Mouse (Mus musculus) WW6 (cell line): ENCODE data around the gene Trp53i13.
"Not testable (repeated sequence)": the region's sequence is repeated elsewhere in the genome, so short reads cannot be mapped to it uniquely, and the experiment has no call there.

Experiments
- DNase-seq: peaks from one replicate; pipeline ENCODE4 v3.0.0-alpha.2; 2013; ENCODE audit warnings: low read depth, low spot score

Gene Trp53i13

GRCm38 (mm10) chr11:77515637-77516552 lies at the start of gene Trp53i13:
Gene Trp53i13, minus strand, starts transcription at chr11:77515980.
- DNase-seq = no peak

DNA sequence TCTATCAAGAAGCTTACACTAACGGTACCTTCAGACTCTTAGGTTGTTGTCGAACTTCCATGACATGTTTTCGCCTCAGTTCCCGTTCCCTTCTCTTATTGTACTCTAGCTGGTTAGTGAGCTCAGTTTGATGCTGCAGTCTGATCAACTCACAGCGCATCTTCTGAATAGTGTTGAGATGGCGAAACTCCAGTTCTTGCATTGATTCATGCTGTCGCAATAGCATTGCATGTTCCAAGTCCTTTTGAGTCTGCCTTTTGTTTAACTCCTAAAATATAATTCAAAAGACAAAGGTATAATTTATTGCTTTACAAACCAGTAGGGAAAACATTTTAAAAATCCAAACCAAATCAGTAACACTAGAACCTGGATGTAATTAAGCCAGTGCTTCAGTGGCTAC lies 29.5 kb upstream of the Trp53i13 start:
- DNase-seq = no peak

DNA sequence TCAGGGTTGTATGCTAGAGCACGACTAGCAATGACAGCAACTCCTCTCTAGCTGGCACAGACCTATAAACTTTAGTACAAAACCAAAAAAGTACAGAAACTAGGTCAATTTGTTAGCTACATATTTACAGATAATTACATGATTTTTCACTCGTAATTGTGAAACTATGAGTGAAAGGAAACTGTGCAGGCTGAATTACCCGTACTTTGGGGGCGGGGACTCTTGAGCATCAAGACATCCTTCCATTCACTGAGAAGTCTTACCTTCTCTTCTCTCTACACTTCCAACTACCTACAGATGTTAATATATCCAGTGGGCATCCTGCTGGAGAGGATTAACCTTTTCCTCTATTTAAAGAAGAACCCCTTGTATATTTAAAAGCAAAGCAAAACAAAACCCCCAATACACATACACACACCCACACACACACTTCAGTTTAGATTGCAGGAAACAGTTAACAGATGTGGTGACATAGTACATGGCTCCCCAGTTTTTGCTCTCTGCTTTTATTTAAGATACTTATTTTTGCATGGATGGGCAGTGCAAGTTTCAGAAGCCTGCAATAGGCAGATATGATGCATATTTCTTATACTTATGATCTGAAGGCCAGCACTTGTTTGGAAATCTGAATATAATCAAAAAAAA lies 16.5 kb upstream of the Trp53i13 start:
- DNase-seq = no peak

DNA sequence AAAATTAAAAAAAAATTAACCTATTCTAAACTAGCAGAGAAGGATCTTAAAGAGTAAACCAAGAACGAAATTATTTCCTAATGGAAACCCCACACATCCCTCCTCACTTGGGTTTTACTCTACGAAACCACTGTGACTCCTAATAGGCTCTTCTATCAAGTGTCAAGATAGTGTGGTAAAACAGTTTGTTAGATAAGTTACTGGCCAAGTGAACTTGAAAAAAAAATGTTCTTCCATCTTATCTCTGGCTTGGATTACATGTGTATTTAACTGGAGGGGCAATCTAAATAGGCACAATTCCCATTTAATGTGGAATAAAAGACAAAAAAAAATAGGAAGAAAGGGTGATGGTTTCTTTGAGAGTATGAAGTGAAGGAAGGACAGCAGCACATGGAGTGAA lies 15.1 kb upstream of the Trp53i13 start:
- no peak for DNase-seq

- DNase-seq = no peak
Observed at GRCm38 (mm10) chr11:77529644-77530043, 13.9 kb upstream of the Trp53i13 start.

GRCm38 (mm10) chr11:77528420-77528819 lies 12.6 kb upstream of the Trp53i13 start:
- DNase-seq = not testable (repeated sequence)

GRCm38 (mm10) chr11:77525804-77526486 lies 10.2 kb upstream of the Trp53i13 start:
- DNase-seq = no peak

DNA sequence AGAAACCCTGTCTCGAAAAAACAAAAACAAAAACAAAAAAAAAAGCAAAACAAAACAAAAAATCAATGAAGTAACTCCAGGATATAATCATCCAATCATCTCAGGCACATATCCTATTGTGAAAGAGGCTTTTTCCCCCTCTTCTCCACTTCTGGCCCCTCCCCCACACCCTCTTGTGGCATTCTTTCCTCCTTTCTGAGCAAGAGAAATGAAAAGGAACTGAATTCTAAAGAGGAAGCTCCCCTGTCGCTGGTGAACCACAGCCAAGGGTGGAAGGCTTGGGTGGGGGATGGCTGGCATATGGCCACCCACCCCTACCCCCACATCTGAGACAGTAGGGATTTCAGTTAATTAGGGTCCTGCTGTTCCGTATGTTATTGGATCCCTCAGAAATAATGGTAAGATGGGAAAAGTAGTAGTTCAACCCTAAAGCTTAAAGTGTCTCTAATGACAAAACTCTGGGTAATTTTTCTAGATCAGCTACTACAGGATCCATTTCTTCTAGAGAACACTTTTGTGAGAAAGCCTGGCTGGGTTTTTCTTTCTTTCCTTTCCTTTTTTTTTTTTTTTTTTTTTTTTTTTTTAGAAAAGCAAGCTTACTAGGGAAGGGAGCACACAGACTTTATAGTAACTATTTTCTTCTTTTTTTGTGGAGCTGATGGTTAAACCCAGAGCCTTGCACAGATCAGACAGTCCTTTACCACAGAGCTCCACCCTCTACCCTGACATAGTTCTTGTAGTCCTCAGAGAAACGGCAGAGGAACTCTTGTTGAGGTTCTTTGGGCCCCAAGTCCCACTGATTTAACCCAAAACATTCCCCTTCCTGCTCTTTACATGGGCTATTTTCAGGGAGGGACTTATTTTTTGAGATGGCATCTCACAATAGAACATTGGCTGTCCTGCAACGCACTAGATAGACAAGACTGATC lies 5.1 kb upstream of the Trp53i13 start:
- DNase-seq = no peak

DNA sequence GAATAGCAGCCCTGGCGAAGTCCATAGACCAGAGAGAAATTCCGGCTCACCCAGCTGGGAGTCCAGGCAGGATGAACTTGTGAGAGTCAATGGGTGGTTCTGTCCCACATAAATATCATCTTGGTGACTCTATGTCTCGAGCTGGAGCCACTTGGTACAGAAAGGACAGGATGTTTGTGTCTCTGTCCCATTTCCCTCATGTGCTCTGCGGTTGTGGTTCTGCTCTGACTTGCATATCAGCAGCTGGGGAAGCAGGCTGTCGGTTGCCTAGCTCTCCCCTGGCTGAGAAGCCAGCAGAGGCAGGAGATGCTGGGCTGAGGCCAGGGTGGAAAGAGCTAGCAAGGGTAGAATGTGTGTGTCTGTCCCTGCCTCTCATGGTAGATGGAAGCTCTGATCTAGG lies 3.3 kb upstream of the Trp53i13 start, which contains the start of gene Gm10392:
TSS of gene Gm10392 (minus strand) at position 156 of the 400 bp plus-strand sequence.
- DNase-seq = no peak

DNA sequence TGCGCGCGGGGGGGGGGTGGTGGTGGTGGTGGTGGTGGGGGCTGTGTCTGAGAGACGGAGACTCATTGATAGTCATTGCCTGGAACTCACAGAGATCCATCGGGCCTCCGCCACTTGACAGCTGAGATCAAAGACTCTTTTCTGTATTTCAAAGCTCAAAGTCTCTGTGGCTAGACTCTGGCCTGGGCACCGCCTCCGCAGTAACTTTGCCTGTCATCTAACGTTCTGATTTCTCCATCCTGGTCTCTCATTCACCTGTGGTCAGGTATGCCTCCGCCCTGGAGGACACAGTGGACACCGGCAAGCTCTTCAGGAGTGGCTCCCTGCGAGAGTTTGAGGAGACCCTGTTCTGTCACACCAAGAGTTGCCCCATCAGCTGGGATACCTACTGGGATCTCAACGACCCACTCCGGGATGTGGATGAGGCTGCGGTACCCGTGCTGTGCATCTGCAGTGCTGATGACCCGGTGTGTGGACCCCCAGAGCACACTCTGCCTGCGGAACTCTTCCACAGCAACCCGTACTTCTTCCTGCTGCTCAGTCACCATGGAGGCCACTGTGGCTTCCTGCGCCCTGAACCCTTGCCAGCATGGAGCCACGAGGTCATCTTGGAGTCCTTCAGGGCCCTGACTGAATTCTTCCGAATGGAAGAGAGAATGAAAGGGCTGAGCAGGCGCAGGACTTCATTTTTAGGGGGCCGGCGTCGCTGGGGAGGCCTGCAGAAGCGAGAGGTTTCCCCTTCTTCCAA lies 2.4 kb upstream of the Trp53i13 start:
- DNase-seq = no peak

GRCm38 (mm10) chr11:77516553-77517425 lies 1.0 kb upstream of the Trp53i13 start:
- DNase-seq = no peak

- no peak for DNase-seq
Observed at GRCm38 (mm10) chr11:77514832-77515636, 746 bp downstream of the Trp53i13 start, which contains the start of gene Abhd15. Gene Abhd15, plus strand, starts transcription at chr11:77515121.

- DNase-seq = no peak
Observed at GRCm38 (mm10) chr11:77514281-77514831, 1.4 kb downstream of the Trp53i13 start.

DNA sequence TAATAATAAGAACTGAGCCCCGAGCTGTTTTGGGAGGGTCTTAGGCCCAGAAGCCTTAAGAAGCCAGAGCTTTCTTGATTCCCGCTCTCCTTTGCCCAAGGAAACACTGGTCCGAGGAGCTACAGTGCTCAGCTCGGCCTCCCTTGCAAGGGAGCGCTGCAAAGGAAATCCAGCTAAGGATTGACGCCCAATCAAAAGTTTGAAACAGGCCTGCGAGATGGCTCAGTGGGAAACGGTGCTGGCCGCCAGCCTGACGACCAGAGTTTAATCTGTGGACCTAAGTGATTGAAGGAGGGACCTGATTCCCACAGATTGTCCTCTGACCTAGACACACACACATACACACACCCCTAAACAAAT lies 2.0 kb downstream of the Trp53i13 start:
- no peak for DNase-seq

- no peak for DNase-seq
Observed at GRCm38 (mm10) chr11:77512891-77513810, 2.6 kb downstream of the Trp53i13 start.

DNA sequence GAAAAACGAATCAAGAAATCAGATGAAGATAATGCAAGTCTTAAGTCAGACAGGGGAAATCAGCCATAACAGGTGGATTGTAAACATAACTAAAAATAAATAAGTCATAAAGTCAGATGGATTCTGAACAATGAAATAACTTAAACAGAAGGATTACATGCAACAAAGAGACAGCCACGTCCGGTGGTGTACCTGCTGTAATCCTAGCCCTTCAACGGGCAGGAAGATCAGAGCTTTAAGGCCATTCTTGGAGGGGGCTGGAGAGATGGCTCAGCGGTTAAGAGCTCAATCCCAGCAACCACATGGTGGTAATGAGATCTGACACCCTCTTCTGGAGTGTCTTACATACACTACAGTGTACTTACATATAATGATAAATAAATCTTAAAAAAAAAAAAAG lies 4.4 kb downstream of the Trp53i13 start:
- DNase-seq = no peak
